Mouse (Mus musculus): ENCODE results near the gene Map2k3.

Map2k3 gene

DNA sequence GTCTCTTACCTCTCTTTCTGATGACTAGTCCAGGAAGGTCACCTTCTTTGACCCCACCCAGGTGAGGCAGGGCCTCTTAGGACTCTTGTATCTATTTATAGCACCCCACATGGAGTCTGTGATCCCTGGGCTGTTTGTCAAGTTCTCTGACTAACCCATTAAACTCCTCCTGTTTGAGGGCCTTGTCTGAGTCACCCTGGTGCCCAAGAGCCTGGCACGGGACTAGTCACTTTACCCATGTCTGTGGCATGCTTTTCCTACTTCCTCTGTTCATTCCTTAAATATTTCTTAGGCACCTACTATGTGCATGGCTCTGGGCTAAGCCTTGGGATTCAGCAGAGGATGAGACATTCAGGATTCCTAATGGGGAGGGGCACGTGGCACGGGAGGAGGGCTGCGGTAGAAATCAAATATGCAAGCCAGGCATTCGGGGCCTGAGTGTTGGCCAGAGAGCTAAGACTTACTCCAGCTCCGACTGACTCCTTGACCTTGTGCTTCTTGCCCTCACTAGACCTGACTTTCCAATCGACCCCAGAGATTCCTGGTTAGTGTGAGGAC is 1.0 kb upstream of the Map2k3 start:
- no peak for DNase-seq

- DNase-seq: no peak
These were observed 458 bp upstream of the Map2k3 start for GRCm38 (mm10) chr11:60931282-60931868.

DNA sequence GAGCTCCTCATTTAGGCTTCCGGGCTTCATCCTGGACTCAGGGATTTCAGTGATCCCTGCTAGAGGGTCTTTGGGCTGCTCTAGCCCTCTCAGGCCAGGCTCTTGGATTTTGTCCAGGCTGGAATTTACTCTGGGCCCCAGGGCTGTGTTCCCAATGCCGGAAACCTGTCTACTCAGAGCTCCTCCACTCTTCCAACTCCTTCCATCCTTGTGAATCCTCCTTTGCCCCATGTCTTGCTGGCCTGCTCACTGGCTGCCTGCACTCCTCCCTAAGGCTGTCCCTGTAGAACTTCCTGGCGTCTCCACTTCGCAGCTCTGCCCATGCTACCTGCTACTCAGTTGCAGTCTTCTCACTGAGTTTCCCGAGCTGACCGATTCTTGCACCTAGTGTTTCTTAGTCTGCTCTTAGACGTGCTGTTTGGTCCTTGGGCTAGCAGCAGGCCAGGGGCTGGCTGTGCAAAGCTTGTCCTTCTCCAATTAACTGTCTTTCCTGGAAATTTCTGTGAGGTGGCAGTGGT is 729 bp downstream of the Map2k3 start:
- DNase-seq: no peak

- DNase-seq: no peak
These were observed 1.5 kb downstream of the Map2k3 start for GRCm38 (mm10) chr11:60933178-60933930.

- DNase-seq: no peak
These were observed 3.0 kb downstream of the Map2k3 start for GRCm38 (mm10) chr11:60934795-60935194.

GRCm38 (mm10) chr11:60935326-60935974 is 3.6 kb downstream of the Map2k3 start:
- DNase-seq: no peak

DNA sequence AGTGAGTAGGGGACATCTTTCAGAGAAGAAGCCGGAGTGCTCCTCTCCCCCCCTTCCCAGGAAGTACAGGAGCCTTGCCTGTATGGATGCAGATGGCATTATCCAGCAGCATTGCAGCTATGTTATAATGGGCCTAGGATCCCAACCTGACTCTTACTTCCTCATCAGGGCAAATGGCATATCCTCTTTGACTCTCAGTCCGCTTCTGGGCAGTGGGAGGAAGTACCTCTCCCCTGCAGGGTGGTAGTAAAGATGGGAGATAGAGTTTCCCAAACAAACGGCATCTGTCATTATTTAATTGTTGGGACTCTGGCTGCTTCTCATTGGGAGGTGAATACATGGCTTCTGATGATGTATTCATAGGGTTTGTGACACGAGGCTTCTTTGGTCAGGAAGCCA is 4.1 kb downstream of the Map2k3 start:
- DNase-seq: no peak

DNA sequence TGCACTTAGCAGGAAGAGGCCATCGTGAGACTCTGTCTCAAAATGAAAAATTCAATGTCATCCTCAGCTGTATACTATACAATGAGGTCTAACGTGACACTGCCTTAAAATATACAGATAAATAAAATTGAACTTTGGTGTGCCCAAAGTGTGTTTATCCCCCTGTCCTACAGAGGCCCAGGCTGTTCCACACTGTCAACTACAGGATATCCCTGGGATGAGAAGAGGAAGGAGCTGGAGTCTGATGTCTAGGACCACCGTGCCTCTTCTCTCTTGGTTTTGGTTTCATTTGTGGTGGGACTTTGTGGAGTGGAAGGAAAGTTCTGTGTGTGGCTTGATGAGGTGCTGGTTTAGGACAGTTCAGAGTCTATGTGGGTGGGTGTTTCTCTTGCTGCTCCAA is 5.8 kb downstream of the Map2k3 start:
- no peak for DNase-seq

DNA sequence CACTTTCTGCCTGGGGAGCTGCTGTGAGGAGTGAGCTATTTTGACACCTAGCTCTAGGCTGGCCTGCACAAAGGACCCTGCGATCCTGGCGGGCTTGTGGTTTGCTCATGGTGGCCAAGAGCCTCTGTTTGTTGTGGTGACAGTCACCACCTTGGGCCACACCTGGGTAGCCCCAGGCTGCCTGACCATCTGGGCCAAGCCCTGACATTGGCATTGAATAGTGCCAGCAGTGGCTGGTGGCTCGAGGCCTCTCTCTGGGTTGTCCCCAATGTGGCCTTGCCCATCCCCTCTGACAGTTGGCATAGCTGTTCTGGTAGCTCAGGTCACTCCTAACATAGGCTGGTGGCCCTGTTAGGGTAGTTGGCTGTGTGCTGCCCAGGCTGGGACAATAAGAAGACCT is 7.7 kb downstream of the Map2k3 start:
- DNase-seq: no peak

- DNase-seq: no peak
These were observed 8.7 kb downstream of the Map2k3 start for GRCm38 (mm10) chr11:60940501-60940900.

DNA sequence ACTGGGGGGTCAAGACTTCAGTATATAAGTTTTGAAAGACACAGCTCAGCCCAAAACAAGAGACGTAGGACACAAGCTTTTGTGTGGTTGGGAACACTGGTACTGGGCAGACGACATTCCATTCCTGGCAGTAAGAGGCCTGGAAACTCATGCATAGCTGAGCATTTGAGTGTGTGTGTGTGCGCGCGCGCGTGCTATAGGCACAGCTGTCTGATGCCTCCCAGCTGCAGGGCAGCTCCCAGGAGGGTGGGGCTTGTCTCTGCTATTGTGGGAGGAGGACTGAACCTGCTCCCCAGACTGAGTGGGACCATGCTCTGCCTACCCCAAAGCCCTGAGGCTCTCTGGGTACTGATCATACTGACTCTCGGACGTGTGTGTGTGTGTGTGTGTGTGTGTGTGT is 9.5 kb downstream of the Map2k3 start:
- DNase-seq: no peak

GRCm38 (mm10) chr11:60942263-60943015 is 10.6 kb downstream of the Map2k3 start:
- DNase-seq: no peak

DNA sequence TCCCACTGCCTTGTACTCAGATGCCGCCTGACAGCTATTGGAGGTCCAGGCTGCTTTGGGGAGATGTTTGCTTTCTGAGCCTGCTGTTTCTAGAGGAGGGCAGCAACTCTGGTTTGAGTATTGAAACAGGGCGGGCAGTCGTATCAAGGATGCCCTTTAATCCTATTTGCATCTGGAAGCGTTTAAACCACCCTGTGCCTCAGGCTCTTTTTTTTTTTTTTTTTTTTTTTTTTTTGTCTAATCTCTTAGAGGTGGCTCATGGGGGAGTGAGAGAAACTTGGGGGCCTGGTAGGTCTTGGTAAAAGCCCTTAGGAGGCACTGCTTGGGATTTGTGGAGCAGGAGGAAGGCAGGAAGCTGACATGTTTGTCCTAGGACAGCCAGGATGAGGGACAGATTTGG is 13.2 kb downstream of the Map2k3 start:
- no peak for DNase-seq

GRCm38 (mm10) chr11:60951896-60952295 is 20.1 kb downstream of the Map2k3 start:
- DNase-seq: no peak

GRCm38 (mm10) chr11:60952362-60952761 is 20.5 kb downstream of the Map2k3 start:
- DNase-seq: no peak

DNA sequence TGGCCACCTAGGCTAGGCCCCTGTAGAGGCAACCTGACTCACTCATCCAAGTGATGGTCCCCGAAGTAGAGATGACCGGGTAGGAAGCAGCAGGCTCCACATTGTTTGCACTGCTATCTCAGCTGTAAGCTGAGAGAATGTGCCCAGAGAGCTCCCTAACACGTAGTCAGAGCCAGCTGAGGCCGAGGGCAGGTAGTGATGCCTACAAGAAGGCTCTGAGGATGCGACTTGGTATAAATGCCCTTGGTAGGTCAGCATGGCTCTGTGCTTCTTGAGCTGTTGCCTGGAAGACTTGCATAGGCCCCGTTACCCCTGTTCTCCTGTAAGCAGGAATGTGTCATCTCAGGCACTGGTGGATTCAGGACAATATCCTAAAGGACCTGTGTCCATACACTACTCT is 21.2 kb downstream of the Map2k3 start:
- no peak for DNase-seq

DNA sequence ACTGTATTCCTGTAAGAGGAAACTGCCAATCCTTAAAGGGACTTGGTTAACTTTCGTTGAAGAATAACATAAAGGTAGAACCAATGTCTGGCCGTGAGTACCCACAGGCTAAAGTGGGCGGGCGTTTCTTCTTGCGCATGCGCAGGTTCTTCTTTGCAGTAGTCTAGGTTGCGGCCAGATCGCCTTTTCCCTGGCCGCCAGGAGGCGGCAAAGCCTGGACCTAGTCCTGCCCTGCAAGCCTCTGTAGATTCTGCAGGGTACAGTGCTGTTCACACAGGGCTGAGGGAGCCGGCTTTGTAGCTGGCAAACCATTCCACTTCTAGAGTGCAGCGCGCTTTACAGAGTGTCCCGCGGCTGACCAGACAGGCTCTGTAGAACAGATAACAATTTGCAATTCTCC is 22.0 kb downstream of the Map2k3 start:
- peak; percentile 84 for DNase-seq

- no peak for DNase-seq
These were observed 22.6 kb downstream of the Map2k3 start for GRCm38 (mm10) chr11:60954255-60955104.

- no peak for DNase-seq
These were observed 24.0 kb downstream of the Map2k3 start for GRCm38 (mm10) chr11:60955621-60956383.

DNA sequence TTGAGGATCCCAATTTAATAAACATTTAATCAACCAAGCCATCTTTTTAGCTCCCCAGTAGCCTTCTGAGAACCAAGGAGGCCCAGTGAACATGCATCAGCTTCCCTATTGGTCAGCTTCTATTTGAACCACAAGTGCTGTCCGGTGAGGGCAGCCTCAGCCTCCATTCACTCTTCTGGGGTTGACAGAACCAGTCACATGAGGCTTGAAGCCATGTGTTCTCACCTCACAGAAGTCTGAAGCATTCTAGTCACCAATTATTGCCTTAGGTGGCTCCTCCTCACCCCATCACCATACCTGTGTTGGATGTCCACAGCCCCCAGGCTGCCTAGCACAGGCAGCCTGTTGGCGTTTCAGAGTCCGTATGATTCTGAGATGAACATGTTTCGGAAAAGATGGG is 27.1 kb downstream of the Map2k3 start:
- no peak for DNase-seq

GRCm38 (mm10) chr11:60961176-60961575 is 29.3 kb downstream of the Map2k3 start:
- DNase-seq: no peak

Data from right cerebral cortex, postnatal 4 days (tissue).